Mouse (Mus musculus): ENCODE measurements around the gene Med18.
"Not testable (repeated sequence)": the region's sequence is repeated elsewhere in the genome, so short reads cannot be mapped to it uniquely, and the experiment has no call there.

Gene Med18

DNA sequence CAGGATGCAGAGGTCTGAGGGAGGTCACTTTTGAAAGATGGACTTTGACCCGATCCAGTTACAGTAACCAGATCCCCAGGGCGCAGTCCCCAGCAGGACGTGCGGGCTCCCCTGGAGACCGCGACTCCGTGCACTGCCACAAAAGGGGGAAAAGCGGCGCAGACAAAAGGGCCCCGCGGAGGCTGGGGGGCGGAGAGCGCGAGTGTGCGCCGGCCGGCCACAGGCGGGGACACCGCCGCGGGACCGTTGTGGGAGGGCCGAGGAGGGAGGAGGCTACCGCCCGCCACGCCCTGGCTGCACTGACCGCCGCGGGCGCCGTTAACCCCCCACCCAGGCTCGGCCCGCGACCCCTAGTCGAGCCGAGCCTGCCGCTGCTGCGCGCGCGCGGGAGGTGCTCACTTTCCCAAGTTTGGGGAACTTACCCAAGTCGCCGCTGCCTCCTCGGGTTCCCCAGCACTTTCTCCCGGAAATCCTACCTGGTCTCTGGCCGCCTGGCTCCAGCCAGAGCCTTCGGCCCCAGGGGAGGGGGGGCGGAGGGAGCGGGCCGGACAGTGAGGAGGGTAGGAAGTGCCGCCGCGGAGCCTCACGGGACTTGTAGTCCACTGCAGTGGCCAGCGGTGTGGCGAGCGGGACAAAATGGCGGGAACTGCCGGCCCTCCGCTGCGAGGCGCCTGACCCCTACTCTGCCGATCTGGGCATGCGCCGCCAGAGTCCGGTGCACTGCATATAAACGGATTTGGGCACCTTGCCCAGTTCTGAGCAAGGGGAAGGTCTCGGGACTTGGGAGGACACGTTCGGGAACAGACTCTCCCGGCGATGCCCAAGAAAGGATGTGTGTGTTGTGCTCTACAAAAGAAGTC is 41.6 kb downstream of the Med18 start, which contains the start of gene Phactr4:
Phactr4 (minus strand) TSS at position 567 of the 860 bp plus-strand sequence.
- DNase-seq (ENCODE audit: low read depth, low spot score), result peak; percentile 97

DNA sequence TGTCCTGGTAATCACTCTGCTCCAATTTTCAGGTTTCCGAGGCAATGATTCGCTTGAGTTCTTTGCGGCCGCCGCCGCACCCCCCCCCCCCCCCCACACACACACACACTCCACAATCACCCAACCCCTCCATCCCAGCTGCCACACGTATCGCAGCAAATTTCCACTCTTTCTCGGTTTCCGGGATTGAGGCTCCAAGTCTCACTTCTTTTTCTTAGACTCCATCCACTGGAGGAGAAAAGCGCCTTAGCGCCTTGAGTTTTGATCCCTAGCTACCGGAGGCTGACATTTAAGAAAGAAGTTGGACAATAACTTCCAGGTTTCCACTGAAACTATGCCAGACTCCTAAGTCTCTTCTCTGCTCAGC is 42.2 kb downstream of the Med18 start:
- no peak for DNase-seq (ENCODE audit: low read depth, low spot score)

DNA sequence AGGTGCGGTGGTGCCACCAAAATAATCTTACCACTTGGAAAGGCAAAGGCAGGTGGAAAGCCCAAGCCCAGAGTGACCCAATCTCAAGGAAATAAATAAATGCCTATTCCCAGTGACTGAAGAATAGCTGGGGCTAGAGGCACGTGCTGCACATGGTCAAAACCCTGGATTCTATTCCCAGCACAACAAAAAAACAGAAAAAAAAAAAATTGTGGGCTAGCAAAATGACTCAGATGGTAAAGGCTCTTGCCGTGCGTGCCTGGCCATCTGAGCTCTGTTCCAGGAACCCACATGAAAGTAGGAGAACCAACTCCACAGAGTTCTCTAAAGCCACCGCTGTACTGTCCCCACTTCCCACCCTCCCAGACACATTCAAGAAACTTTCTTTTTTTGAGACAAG is 43.2 kb downstream of the Med18 start:
- DNase-seq (ENCODE audit: low read depth, low spot score), result no peak

DNA sequence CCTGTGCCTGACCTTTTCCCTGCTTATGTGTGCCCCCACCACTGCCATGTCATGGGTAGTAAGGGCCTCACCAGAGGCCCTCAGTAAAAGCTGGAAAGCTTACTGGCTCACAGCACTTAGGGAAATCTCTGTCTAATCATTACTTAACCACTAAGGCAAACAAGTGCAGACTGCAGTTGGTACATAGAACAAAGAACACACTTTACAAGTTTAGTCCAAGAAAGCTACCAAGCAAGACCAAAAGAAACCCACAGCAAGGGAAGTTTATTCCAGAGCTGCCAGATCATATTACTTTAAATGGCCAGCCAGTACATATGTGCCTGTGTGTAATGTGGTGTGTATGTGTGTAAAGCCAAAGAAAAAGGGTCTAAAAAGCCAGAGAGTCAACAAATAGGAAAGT is 47.8 kb downstream of the Med18 start:
- no peak for DNase-seq (ENCODE audit: low read depth, low spot score)

- not testable (repeated sequence) for DNase-seq (ENCODE audit: low read depth, low spot score)
These were observed 50.5 kb downstream of the Med18 start for GRCm38 (mm10) chr4:132413257-132413656.

DNA sequence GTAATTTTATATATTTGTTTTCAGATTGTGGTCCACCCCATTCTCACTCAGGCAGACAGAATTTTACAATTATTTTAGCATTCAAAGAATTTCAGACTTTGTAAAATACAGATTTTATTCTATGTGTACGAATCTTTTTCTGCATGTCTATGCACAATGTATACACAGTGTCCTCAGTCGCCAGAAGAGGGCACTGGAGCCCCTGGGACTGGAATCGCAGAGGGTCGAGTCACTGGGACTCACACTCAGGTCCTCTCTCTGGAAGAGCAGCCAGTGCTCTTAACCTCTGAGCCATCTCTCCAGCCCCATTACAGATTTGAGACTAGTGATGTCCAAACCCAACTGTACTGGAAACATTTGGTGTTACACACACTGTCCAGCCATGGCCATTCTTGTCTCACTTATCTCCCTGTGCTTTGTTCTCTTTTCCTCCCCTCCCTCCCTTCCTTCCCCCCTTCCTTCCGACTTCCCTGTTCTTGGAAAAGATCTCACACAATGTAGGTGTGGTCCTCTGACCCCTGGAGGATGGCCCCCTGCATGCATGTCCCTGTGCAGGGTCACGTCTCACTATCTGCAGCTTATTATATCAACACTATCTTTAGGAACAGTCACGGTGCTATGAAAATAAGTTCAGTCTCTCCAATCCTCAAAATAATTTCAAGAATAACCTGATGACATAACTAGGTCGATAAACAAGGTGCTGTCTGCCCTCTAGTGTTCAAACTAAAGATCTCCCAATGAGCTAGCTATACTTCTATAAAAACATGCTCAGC is 52.2 kb downstream of the Med18 start:
- DNase-seq (ENCODE audit: low read depth, low spot score), result peak; percentile 51

- no peak for DNase-seq (ENCODE audit: low read depth, low spot score)
These were observed 54.0 kb downstream of the Med18 start for GRCm38 (mm10) chr4:132409587-132410229.
